Mouse (Mus musculus): ENCODE measurements around the gene Prep.
"Not testable (repeated sequence)": the region's sequence is repeated elsewhere in the genome, so short reads cannot be mapped to it uniquely, and the experiment has no call there.

Gene Prep

DNA sequence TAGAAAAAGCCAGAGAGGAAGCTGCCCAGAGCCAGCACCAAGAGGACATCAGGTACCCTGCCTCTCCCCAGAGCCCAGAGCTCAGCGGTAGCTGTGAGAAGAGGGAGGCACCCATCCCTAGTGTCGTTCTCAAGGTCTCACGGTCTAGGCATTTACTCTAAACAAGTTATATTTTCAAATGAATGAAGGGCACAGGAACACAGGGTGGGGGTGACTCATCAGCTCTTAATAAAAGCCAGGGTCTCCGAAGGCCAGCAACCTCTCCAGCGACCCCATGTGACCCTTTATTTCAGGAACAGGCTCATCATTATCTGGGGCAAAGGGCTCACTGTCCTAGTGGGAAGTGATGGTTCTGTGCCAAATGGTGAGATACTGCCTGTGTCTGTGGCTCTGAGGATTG lies 55.5 kb downstream of the Prep start:
- no peak for DNase-seq

DNA sequence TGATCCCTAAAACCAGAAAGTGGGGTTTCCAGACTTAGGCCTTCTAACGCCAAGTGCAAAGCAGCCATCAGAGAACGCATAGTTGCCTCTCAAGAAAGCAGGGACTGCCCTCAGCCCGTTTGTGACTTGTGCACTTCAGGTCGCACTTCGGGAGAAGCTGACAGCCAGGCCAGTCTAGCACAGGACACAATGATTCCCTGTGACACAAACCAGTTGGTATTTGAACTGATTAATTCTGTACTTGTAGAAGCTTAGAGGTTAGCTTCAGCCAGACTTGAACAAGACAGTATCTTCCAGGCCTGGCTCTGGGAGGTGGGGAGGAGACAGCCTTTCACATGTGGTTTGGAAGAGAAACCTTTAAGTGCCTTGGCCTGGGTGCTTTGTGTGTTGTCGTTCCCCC lies 56.0 kb downstream of the Prep start:
- no peak for DNase-seq

DNA sequence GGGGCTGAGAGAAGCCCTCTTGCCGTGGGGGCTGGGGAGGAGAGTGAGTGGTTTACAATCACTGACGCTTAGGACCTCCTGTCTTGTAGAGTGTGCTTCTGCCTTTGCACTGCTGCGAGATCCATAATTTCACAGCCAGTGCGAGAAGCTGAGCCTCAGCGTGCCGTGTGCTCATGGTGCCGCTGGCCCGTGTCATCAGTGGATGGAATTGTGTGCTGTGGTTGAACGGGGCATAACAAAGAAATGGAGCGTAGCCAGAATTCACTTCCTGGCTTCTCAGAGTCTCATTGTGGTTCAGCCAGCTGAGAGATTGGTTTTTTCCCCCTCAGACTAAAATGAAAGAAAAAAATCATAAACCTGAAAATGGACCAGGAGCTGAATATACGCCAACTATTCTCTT lies 62.1 kb downstream of the Prep start:
- DNase-seq: no peak

DNA sequence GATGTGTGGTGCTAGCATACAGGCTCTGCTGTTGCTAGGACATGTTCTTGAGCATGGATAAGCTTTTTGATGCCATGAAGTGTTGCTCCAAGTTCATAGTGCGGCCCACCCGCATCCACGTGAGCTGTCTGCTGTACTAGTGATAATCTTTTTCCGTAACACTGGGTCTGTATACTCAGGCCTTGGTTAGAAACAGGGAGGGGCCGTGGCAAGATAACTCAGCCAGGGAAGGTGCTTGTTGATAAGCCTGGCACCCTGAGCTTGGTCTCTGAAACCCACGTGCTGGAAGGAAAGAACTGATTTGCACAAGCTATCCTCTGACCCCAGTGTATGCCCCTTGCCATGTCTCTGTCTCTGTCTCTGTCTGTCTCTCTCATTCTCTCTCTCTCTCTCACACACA lies 63.0 kb downstream of the Prep start:
- no peak for DNase-seq

DNA sequence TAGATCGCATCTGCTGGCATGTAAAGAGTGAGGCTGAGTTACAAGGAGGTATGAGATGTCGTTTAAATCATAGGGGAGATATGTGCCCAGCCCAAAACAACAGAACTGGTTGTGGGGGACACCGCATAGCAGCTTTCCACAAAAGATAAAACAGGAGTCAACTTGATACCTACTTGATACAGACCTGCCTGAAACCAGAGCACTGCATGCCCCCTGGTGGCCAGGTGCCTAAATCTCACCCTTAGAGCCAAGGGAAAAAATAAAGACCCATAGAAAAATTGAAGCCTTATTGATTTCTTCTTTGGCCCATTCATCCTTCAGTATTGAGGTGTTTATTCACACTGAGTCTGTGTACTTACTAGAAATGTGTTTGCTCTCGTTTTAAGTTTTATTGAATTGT lies 65.4 kb downstream of the Prep start:
- no peak for DNase-seq

DNA sequence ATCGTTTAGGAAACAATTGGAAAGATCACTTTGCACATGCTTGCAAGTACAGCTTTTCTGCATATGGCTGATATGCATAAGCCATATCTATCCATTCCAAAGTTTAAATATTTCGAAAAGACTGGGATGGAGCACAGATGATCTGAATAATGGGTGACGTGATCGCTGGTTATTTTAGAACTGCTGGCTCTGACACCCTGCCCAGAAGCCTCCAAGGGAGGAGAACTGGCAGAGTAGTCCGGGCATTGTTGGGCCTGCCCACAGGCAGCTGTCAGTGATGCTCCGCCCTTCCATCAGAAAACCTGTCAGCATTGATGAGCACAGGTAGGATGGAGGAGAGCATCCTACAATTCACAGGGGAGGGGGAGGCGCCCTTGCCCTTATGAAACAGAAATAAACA lies 69.8 kb downstream of the Prep start:
- peak; percentile 69 for DNase-seq

DNA sequence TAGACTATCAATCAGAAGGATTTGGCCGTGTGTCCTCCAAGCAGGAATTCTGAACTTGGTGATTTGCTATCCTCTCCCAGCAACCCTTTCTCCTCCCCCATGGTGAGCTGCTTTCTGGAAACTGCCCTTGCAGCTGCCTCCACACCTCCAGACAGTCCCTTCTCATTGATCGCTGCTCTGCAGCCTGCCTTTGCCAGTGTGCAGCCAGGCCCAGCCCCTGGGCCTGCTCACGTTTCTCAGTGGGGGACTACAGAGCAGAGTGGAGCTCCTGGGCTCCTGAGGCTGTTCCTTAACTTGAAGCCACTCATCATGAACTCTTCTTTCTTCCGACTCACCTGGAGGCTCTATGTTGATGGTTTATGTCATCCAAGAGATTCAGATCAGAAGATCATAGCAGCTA lies 72.9 kb downstream of the Prep start:
- no peak for DNase-seq

DNA sequence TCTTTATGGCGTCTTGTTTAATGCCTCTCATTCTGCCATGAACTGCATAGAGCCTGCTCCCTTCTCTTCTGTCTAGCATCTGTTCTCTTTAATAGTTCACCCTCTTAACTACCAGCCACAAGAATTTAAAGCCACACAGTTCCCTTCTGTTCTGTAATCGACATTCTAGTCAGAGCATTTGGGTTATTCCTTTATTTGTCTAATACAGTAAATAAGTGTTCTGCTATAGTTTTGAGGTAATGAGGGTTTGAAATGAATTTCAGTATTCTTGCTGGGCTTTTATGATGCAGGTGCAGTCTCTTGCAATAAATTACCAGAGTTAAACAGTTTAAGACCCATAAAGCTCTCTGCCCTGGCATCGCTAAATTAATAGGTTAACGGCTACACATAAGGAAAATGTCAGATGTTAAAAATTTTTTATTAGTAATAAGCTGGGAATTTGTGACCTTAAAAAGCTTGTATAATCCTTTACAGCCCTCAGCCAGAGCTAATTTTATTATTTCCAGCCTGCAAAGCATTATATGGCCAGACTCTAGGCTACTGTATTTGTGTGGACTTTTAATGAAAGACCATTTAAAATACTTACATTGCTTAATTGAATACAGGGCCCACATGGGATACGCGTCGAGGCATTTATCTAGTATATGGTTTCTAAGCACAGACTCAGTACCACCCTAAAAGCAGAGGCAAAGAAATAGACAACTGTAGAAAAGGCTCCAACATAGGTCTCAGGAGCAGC lies 73.6 kb downstream of the Prep start:
- no peak for DNase-seq

DNA sequence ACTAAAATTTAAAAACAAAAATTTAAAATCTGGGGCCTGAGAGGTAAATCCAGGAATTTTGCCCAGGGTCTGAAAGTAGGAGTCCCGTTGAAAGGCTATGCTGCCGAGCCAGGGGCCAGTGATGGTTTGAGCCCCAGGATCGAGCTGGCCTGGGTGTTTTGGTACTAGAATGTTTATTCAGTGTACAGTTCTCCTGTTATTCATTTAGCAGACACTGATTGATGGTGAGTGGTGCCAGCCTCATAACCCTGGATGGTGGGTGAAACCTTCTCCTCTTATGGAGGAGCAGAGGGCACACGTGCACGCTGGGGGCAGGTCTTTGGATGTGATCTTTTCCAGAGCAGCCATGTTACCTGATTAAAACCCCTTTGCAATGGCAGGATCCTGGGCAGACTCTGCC lies 75.4 kb downstream of the Prep start:
- no peak for DNase-seq

DNA sequence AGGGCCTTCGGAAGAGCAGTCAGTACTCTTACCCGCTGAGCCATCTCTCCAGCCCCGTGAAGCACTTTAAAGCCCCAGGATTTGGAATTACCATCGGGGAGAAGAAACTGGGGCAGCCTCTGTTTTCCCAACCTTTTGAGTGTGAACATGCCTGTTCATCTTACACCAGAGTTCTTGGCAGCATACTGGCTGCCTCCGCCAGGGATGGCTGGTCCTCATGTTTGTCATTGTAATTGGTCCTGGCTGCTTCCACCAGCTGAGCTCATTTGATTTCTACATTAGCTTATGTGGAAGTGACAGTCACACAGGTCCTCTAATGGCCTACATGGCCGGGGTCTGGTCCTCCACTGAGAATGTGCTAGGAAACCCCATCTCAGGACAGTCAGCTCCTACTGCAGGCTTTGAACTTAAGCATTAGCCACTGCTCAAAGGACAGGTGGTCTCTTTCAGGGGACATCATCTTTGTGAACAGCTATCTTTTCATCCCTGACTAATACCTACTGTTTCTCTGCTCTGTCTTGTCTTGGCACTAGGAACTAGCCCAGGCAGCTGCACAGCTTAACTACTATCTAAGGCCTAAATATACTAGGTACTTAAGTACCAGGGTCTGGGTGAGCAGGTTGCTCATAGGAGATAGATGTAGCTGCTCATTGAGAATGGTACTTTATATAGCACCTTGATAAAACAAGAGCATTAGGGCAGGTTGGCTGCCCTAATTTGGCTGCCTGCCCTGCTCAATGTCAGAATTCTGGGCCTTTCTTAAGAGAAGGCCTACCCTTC lies 77.2 kb downstream of the Prep start:
- DNase-seq: no peak

DNA sequence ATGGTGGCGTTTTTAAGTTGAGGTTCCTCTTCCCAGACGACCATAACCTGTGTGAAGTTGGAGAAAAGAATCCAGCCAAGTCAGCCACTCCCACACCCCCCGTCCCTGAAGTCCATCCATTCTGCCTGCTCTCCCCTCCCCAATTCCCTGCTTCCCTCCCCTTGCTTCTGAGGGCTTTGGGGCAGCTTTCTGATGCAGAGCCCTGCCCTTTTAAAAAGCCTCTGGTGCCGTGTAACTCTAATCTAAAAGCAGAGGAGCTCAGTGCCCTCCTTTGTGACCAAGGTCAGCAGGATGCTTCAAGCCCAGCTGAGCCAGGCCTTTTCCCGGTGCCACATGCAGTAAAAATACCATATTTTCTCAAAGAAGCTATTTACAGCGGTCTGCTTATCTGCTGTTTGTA lies 79.8 kb downstream of the Prep start:
- no peak for DNase-seq

DNA sequence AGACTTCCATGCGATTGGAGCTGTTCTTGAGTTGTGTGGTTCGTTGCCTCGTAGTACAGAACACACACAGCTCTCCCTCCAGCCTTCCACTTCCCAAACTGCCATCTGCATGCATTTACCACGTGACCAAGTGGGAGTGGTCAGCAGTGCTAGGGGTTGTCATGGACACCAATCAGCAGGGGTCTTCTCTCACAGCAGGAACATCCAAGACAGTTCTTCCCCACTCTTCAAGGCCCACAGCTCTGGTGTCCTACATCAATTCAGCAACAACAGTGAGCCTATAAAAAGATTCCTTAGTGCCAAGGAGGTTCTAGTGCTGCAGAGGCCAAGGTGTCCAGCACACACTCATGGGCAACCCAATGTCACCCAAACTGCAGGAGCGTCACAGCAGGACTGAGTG lies 84.1 kb downstream of the Prep start:
- no peak for DNase-seq

DNA sequence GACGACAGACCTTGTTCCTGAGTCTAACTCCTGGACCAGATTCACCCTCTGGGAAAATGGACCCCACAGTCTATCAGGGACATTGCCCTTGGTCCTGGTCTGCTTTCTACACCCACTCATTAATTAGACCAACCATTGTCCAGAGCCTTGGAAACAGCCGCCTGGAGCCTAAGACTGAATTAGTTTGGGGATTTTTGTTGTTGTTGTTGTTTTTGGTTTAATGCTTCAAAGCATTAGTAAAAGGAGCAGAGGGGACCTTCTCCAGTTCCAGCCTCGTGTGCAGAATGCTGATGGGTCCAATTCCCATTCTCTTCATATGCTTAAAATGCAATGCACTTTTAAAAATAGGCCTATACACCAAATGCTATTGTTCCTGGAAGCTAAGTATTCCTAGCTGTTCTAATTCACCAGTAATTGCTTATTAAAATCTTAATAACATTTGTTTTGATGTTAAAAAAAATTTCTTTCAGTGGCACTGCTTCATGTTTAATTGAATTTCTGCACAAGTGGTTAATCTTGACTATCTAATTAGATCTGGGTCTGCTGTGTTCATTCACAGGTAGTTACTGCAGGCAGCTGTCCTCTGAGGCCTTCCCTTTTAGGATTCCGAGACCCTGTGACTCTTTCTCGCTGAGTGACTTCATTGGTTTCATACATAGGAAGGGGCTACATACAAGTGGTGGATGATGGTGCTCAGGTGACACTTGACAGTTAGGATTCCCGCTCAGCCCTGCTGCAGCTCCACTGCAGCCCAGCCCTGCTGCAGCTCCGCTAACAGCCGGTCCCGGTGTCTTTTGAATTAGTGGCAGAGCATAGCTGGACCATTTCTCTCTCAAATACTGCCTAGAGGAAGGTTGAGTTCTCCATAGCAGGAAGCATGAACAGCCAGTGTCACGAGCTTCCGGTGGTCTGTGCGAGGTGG lies 85.0 kb downstream of the Prep start:
- DNase-seq: no peak

DNA sequence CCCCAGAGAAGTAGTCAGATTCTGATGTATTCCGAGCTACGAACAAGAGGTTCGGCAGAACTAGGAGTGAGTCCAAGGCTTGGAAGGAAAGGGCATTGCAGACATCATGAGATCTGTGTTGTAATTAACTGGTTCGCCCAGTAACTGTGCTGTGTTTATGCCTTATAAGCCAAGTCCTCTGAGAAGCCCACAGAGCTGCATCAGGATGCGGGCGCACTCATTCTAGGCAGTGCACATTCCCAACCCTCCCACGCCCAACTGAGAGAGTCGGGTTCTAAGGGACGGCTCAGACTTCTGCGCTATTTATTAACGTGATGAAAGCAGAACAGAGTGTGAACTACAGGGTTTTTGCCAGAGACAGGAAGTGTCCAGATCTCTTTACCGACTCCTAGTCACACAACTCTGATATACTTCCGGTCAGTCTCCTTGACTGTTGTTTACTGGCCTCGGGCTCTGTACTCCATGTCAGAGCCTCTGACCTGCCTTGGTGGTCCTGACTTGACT lies 87.6 kb downstream of the Prep start:
- peak; percentile 41 for DNase-seq

DNA sequence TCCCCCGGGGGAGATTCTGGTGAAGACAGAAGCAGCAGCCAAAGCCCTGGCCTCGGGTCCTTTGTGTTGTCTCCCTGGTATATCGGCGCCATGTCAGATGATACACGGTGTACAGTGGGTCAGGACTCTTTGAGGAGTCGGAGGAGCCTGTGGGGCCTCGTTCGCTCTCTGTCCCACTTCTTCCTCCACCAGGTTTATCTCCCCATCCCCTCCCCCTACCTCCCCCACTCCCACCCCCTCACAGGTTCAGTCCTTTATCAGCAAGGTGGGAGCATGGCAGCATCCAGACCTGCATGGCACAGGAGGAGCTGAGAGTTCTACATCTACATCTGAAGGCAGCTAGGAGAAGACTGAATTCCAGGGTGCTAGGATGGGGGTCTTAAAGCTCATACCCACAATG lies 98.8 kb downstream of the Prep start:
- DNase-seq: no peak

DNA sequence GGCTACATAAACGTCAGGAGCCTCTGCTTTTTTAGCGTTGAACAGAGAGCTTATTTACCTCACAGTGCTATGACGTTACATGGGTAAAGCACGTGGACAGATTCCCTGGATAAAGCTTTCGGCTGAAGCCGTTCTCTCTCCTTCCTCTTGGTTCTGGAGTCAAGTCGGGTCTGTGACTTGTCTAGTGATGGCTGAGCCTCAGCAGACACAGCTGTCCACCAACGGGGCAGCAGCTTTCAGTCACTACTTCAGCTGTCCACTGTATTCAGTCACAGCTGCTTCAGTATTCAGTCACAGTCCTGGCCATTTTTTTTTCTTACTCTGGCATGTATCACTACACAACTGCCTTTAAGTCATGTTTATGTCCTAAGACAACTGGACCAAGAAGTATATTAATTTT lies 106.9 kb downstream of the Prep start:
- DNase-seq: no peak

DNA sequence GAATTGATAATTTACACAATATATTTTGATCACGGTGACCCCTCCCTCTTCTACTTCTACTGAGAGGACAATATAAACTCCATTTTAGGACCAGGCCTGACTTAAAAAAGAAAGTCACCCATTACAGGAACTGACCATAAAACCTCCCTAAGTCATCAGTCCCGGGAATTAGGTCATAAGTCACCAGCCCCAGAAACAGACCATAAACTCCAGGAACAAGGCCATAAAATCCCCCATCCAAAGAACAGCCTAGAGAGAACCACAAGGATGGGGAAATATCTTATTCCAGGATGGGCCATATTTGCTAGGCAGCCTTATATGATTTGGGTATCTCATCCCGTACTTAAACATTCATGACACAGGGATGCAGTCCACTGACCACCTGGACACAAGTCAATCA lies 107.3 kb downstream of the Prep start:
- DNase-seq: no peak

DNA sequence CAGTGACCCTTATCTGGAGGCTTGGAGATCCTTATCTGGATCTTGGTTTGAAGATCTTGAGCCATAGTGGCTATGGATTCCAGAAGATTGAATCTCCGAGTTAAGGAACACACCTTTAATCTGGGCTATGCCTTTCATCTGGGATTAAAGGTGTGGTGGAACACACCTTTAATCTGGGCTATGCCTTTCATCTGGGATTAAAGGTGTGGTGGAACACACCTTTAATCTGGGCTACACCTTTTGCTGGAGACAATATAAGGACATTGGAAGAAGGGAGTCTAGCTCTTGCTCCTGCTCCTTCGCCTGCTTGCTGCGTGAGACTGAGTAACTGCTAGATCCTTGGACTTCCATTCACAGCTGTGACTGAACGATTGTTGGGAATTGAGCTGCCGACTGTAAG lies 110.8 kb downstream of the Prep start, which contains the start of gene Popdc3:
Gene Popdc3, plus strand, starts transcription at position 301 of the 400 bp plus-strand sequence.
- not testable (repeated sequence) for DNase-seq

DNA sequence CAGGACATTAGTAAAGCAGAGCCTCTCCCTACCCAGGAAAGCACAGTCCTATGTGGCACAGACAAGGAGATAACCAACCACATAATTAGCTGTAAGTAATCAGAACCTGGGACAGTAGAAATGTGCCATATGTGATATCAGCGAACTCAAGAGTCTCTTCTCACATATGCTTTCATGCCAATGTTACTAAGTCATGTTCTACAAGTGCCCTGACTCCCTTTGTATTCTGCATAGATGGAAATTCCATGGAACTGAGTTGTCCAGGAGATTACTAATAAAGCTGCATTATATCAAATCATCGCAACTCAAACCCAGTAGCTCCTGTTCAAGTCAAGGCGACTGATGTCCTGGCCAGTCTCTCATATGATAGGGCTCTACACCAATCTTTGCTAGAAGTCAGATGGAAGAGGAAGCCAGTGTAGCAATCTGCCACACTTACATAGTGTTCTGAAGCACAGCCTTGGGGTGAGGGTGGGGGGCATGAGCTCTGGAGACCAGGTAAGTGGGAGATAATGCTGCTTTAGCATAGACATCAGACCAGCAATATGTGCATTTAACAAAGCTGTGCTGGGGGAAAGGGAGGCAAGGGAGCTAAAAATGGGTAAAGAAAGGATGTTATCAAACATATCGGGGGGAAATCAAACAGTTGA lies 113.8 kb downstream of the Prep start:
- DNase-seq: no peak

DNA sequence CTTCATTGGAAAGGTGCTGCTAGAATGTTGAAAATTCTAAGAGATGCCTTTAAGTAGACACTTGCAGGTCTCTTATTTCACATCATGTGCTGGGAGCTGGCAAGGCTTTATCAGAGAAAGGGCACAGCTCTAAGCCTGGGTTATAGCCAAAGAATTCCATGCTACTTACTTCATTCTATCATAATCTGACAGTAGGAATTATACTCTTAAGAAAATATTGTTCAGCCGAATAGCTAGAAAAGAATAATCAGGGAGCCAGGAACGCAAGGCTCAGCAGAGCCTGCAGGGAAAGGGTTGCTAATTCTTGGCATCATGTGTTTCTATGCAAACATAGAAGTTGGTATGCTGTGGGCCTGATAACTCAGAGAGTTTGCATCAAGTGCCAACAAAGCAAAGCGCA lies 114.3 kb downstream of the Prep start:
- DNase-seq: no peak

DNA sequence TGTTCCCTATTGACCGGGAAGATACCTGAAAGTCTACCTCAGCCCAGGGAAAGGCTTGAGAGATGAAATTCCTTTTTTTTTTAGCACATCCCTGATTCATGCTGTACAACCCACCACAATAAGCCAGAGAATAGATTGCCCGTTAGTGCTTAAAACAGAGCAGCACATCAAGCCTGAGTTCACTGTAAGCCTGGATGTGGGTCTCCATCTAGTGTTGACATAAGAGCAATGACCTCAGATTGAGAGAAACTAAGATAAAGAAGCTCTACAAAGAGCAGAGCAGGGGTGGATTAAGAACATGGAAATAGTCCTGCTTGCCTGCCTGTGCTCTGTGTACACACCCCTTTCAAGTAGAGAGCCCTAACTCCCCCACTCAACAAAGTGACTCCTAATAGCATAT lies 118.5 kb downstream of the Prep start:
- DNase-seq: no peak

Data from layer of hippocampus, adult 9-11 months (tissue).